Mouse (Mus musculus) lung, postnatal 0 days (tissue): ENCODE results near the gene P3h1.
A peak's percentile ranks its signal among the peaks of the same experiment; 100 is the strongest.

Experiments
- CTCF ChIP-seq: IDR thresholded peaks from 2 replicates; pipeline ENCODE4 v1.5.1; 2016; ENCODE audit warnings: antibody characterized with exemption, mild to moderate bottlenecking
- EP300 ChIP-seq: IDR thresholded peaks from 2 replicates; pipeline ENCODE4 v1.6.1; 2016; ENCODE audit warnings: antibody characterized with exemption, mild to moderate bottlenecking, control low read depth

DNA sequence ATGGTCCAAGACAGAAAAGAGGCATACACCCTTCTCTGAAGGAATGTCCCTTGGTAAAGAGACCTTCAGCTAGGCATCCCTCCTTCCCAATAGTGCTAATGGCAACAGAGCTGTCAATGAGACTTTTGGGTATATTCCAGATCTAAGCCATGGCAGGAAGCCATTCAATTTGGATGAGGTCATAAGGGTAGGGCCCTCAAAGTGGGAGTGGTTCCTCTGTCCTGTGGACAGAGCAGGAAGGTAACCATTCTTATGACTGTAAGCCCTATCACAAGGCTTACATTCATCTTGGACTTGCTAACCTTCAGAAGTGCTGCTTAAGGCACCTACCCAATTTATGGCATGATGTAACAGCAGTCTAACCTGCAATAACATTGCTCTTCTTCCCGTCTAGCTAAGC is 41.9 kb downstream of the P3h1 start:
- TF ChIP-seq EP300 (peak; percentile 62; the same call in 1 of the 2 replicates), CTCF (no peak)
